Mouse (Mus musculus) bone marrow macrophage, adult 2 months (primary cell): ENCODE measurements around the gene Cplx3. TPM values are rescaled to one million over a fixed set of nuclear protein-coding genes. Genes with fewer than 3 reads are reported as not detected.

ENCODE experiments used
- H3K27ac ChIP-seq: 2 replicates; pipeline ENCODE4 v1.5.1; 2012; ENCODE audit warnings: low read depth, low read length; ENCODE audit not compliant: insufficient read depth
- H3K4me1 ChIP-seq: 2 replicates; pipeline ENCODE4 v1.6.1; 2012; ENCODE audit warnings: low read length; ENCODE audit not compliant: control insufficient read depth, insufficient read depth
- H3K4me3 ChIP-seq: 2 replicates; pipeline ENCODE4 v1.5.1; 2012; ENCODE audit warnings: mild to moderate bottlenecking, low read length, moderate library complexity; ENCODE audit not compliant: insufficient read depth
- CTCF ChIP-seq: IDR thresholded peaks from 2 replicates; pipeline ENCODE4 v1.5.1; 2012; ENCODE audit warnings: low read depth, mild to moderate bottlenecking, low read length, moderate library complexity
- POLR2A ChIP-seq: IDR thresholded peaks from 2 replicates; pipeline ENCODE4 v1.6.1; 2012; ENCODE audit warnings: mild to moderate bottlenecking, low read depth, low read length, borderline replicate concordance
- polyA plus RNA-seq: library from polyadenylated mRNA; stranded (reverse); fragments of >200 nt; gene quantifications from 2 replicates; pipeline ENCODE4 v1.2.4, GENCODE M21; 2012; ENCODE audit not compliant: missing spikeins, insufficient read depth, insufficient read length

Gene Cplx3
- polyA plus RNA-seq, 1 experiment = not detected

DNA sequence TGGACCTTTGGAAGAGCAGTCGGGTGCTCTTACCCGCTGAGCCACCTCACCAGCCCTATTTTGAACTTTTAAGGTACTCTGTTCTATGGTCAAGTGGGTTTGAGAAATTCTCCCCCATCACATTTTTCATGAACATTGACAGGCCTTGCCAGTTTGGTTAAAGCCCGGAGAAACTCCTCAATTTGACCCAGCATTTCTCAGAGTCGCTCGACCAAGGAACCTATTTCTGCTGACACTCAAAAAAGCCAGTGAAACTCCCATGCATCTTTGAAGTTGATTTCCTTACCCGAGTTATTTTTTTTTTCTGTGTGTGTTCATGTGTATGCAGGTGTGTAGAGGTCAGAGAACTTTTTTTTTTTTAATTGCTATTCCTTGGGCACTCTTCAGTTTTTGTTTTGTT, 41.5 kb downstream of the Cplx3 start:
- Histone ChIP-seq H3K4me1 (peaks cover 42% of the 10 kb centered on the region), H3K27ac (no peak overlapping the region)
- TF ChIP-seq POLR2A = no peak
- TF ChIP-seq CTCF = no peak

DNA sequence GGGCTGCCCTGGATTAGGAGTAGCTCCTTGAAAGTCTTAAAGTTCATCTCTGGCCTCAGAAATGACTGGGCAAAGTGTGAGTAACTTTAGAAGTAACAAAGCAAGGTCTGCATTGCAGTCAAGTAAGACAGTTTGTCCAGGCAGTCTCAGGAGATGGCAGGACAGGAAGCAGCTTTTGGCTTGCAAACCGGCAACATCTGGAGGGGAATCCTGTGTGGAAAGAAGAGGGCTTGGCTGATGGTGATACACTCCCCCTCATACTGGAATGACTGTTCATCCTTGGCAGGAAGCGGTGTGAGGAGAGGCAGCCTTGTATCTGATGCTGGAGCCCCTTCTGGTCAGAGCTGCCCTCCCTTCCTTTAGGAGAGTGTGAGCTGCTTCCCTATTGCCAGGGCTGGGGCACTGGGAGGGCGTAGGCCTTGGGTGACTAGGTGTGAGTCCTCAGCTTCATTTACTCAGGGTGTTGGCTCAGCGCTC, 43.1 kb downstream of the Cplx3 start:
- H3K27ac ChIP-seq = 0 out of 2 replicates have a peak overlapping the region, but pooled peaks have one; percentile 16
- TF ChIP-seq POLR2A = no peak
- TF ChIP-seq CTCF = no peak
- peaks cover 55% of the 10 kb centered on the region for H3K4me1 ChIP-seq
- peak overlapping the region; percentile 8; the same call in 1 of the 2 replicates for H3K4me3 ChIP-seq

More for the DNA sequence above, 41.5 kb downstream of the Cplx3 start:
- no peak overlapping the region for H3K4me3 ChIP-seq

DNA sequence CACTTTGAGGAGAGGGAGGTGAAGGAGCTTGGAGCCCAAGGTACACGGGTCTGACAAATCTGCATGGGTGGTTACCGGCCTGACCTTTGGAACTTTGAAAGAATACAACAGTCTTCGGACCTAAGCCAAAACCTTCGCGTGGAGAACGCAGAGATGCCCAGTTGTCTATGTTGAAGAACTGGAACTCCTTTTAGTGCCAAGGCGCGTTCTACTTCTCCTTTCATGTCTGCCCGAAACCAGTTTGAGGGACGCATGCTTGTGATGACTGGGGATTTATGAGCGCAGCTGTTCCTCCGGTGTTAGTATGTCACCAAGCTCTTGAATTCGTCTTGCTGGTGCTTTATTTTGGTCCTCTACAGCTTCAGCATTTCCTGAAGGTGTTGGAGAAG, 44.4 kb downstream of the Cplx3 start:
- Histone ChIP-seq H3K27ac (peak overlapping the region; percentile 82), H3K4me3 (peak overlapping the region; percentile 73), H3K4me1 (peaks cover 62% of the 10 kb centered on the region)
- TF ChIP-seq CTCF = no peak

DNA sequence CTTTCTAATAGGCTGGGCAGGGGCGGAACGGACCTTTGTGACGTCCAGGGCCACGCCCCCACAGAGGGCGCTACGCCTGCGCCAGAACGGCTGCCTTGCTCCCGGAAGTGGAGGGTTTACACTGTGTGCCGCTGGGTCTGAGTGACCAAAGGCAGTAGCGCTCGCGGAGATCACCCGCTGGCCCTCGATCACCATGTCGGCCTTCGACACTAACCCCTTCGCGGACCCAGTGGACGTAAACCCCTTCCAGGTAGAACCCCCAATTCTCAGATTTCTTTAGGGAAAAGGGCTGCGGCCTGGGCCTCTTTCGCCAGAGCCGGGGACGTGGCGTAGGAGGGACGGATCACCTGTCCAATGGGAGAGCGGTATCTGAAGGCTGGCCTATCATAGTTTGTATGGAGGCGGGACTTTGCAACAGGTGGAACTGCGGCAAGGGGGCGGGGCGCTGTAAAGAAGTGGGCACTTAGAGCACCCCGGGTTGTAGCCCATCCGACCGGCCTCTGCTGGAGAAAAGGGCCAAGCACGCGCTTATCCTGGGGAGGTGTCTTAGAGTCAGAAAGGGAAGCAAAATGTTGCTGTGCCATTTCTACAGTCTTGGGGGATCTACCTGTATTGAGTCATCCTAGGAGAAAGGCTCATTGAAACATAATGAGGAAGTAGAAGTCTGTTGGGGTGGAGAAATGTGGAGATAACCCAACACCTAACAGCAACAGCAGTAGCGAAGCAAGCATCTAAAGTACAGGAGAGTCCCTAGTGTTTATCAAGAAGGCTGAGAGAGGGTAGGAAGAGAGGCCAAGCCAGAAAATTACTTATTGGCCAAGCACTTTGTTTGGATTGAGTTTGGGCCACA, 45.0 kb downstream of the Cplx3 start, which contains the start of gene Scamp2:
Gene Scamp2 (plus strand): TSS at position 83 of the 850 bp plus-strand sequence.
- peaks cover 57% of the 10 kb centered on the region for H3K4me1 ChIP-seq
- H3K4me3 ChIP-seq = peak within 1 kb of the TSS; percentile 73
- peak within 1 kb of the TSS; percentile 82 for H3K27ac ChIP-seq
- TF ChIP-seq CTCF (no peak), POLR2A (no peak)

DNA sequence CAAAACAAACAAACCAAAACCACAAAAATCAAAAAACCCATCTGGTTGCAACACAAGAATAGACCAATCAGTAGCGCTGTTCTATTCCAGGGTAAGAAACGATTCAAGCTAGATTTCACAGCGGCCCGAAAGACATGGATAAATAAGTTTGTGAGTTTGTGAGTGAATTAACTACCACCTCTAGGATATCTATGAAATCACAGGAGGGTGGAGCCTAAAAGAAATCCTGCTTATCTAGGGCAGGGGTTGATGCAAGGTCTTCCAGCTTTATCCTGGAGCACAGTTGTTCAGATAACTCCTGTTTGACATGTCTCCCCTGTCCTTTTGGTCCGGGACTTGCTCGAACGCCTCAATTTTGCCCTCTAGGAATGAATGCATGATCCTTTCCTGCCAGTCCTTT, 45.8 kb downstream of the Cplx3 start:
- Histone ChIP-seq H3K4me1 (peaks cover 55% of the 10 kb centered on the region), H3K4me3 (peak overlapping the region; percentile 73), H3K27ac (no peak overlapping the region)
- TF ChIP-seq POLR2A = no peak
- TF ChIP-seq CTCF = no peak

DNA sequence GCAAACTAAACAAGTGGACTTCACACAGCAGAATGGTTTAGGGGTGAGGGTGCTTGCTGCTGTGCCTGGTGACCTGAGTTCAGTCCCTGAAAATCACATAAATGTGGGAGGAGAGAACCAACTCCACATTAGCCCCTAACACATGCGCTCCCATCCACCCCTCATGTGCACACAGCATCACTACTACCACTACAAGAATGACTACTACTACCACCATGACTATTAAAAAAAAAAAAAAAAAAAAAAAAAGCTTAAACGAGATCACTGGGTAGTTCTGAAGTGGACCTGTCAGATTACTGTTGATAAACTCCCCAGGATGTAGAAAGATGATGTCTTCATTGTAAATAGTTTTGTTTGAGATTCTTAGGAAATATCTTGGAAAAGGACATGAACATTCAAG, 46.5 kb downstream of the Cplx3 start:
- Histone ChIP-seq H3K27ac (no peak overlapping the region), H3K4me3 (no peak overlapping the region), H3K4me1 (peaks cover 50% of the 10 kb centered on the region)
- TF ChIP-seq POLR2A = no peak
- TF ChIP-seq CTCF = no peak

DNA sequence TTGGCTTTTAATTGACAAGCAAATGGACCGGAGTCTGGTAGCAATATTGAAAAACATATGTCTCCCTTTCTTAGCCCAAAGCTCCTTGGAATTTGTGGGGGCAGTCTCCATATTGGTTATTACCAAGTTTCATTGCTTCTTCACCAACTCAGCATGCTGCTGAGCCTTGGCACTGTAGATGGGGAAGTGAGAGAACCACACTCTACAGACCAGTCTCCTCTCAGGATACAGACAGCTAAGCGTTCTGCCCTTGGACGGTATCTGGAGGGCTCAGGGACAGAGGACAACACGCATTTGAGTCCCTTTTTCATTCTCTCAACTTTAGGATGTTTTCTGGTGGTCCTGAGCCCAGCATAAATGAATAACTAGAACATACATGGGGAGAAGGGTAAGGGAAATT, 47.5 kb downstream of the Cplx3 start:
- no peak overlapping the region for H3K4me3 ChIP-seq
- H3K4me1 ChIP-seq = peaks cover 50% of the 10 kb centered on the region
- peak overlapping the region; percentile 56 for H3K27ac ChIP-seq
- TF ChIP-seq CTCF = no peak
- TF ChIP-seq POLR2A = no peak

DNA sequence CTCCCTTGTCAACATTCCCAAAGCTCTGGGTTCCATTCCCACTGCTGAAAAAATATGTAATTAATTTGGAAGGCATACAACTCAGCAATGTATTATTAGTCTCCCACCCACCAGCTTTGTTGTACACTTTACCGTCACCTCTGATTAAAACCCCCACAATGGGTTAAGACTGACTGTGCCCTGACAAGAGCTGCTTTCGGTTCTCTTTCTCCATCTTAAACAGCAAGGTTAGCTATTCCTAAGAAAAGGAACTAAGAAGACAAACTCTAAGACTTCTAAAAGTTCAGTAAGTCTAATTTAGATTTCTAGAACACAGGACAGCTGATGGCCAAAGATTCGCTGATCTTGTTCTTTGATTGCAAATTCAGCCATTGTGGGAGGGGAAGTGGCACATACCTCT, 48.9 kb downstream of the Cplx3 start:
- Histone ChIP-seq H3K4me3 (no peak overlapping the region), H3K27ac (peak overlapping the region; percentile 83), H3K4me1 (peaks cover 40% of the 10 kb centered on the region)
- no peak for TF ChIP-seq CTCF
- TF ChIP-seq POLR2A = no peak

DNA sequence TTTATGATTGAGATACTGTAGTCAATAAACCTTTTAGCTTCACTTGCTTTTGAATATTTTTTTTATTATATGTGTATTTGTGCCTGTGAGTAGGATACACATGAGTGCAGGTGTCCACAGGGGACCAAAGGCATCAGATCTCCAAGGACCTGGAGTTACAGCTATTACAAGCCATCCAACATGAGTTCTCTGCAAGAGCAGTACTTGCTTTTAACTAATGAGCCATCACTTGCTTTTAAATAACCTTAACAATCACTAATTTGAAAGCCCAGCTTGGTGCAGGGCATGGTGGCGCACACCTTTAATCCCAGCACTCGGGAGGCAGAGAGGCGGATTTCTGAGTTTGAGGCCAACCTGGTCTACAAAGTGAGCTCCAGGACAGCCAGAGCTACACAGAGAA, 51.3 kb downstream of the Cplx3 start:
- Histone ChIP-seq H3K4me1 (peaks cover 39% of the 10 kb centered on the region), H3K27ac (no peak overlapping the region), H3K4me3 (no peak overlapping the region)
- no peak for TF ChIP-seq CTCF

DNA sequence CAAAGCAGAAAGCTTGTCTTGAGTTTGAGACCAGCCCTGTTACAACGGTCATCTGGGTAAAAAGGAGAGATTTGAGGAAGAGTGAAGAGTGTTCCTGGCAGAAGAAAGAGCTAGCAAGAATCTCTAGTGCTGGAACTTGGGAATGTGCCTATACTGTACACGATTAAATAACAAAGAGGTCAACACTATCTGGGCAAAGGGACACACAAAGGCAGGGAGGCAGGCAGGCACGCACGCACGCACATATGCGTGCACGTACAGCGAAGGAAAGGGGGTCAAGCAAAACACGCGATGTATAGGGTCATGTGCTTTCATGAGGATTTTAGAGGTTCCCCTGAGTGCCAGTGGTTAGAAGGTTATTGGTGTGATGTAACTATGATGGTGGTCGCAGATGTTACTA, 53.0 kb downstream of the Cplx3 start:
- Histone ChIP-seq H3K4me3 (no peak overlapping the region), H3K4me1 (peaks cover 26% of the 10 kb centered on the region), H3K27ac (no peak overlapping the region)
- TF ChIP-seq CTCF (no peak), POLR2A (no peak)

DNA sequence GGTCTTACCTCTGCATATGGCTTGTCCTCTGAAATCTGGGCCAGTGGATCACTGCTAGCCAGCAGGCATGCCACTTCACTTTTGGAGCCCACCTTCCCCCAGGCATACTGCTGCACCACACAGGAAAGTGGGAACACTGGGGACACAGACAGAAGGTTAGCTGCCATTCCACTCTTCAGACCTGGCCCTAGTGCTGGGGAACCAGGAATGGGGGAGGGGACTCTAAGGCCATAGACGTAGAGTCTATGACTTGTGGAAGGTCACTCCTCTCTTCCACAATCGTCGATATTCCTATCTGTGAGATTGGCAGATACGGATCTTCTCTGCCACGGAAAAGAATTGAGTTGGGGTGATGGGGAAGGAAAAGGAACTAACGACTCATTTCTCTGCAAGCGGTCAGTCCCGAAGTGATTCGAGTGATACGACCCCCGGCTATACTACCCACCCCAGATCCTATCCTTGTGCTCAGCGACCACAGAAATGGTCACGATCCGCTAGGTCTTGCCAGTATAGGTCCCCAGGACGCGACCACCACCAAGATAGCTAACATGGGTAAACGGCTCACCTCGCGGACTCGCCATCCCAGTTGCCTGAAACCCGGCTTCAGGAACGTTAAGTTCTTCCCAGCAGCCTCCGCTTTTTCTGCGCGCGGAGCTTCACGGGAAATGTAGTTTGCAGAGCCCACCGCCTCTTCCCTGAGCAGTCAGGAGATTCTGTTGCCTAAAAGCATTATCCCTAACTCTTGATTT, 53.8 kb downstream of the Cplx3 start, which contains the start of gene Mpi:
Gene Mpi (minus strand): TSS at position 625 of the 749 bp plus-strand sequence.
- Histone ChIP-seq H3K27ac (no peak within 1 kb of the TSS), H3K4me3 (peak within 1 kb of the TSS; percentile 82), H3K4me1 (peaks cover 20% of the 10 kb centered on the region)
- TF ChIP-seq POLR2A (no peak), CTCF (no peak)
